Mouse (Mus musculus) C2C12 (cell line): Measurements from ENCODE around the gene Cd2ap.

Experiments
- CEBPB ChIP-seq: IDR thresholded peaks from one replicate; pipeline ENCODE4 v1.6.1; 2011; ENCODE audit warnings: low read depth, mild to moderate bottlenecking, control low read depth, moderate library complexity
- CTCF ChIP-seq: IDR thresholded peaks from one replicate; pipeline ENCODE4 v1.5.1; 2011; ENCODE audit not compliant: control insufficient read depth, insufficient read depth, insufficient read length
- MAX ChIP-seq: IDR thresholded peaks from one replicate; pipeline ENCODE4 v1.6.1; 2011; ENCODE audit warnings: mild to moderate bottlenecking, control low read depth
- USF1 ChIP-seq: IDR thresholded peaks from one replicate; pipeline ENCODE4 v1.6.1; 2011; ENCODE audit warnings: low read depth, mild to moderate bottlenecking, control low read depth, moderate library complexity

DNA sequence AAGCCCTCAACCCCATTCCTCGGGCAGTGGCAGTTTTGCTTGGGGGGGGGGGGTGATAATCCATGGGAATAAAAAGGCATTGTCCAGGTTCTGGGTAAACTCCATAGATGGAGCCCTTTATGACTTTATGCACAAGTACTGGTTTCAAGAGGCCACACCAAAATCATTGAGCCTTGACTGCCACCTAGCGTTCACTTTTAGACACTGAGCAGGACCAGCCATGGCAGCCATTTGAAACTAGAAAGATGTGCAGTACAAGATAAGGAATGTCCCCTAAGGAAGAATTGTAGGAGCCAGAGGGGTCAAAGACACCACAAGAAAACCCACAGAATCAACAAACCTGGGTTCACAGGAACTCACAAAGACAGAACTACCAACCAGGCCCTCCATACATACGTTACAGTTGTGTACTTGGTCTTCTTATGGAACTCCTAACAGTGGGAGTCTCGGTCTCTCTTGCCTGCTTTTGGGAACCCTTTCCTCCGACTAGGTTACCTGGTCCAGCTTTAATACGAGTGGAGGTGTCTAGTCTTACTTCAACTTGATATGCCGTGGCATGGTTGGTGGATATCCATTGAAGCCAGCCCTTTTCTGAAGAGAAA lies 94.2 kb downstream of the Cd2ap start:
- TF ChIP-seq CTCF (peak; percentile 44), CEBPB (no peak), USF1 (no peak), MAX (no peak)
